Mouse (Mus musculus) bone marrow, adult 2 months (tissue): ENCODE measurements around the gene Lrrc15. TPM values are rescaled to one million over a fixed set of nuclear protein-coding genes. Genes with fewer than 3 reads are reported as not detected.

Experiments used
- H3K27ac ChIP-seq: fragments of 200-500 bp; 2 replicates; pipeline ENCODE4 v1.5.1; 2012; ENCODE audit warnings: low read depth, mild to moderate bottlenecking, control low read depth, inconsistent platforms, low read length; ENCODE audit not compliant: control insufficient read depth, poor library complexity, insufficient read depth
- H3K4me1 ChIP-seq: fragments of 200-500 bp; 2 replicates; pipeline ENCODE4 v1.6.1; 2011; ENCODE audit warnings: low read length; ENCODE audit not compliant: control insufficient read depth, insufficient read depth
- H3K4me3 ChIP-seq: fragments of 200-500 bp; replicated peaks from 2 replicates; pipeline ENCODE3; 2011; ENCODE audit warnings: mild to moderate bottlenecking, low read depth, low read length, control low read depth; ENCODE audit not compliant: control insufficient read depth
- CTCF ChIP-seq: fragments of 200-500 bp; IDR thresholded peaks from 2 replicates; pipeline ENCODE4 v1.5.1; 2011; ENCODE audit warnings: low read length, control low read depth; ENCODE audit not compliant: control insufficient read depth, insufficient read depth
- POLR2A ChIP-seq: fragments of 200-500 bp; IDR thresholded peaks from 2 replicates; pipeline ENCODE4 v1.6.1; 2011; ENCODE audit warnings: low read depth, mild to moderate bottlenecking, control low read depth, low read length, borderline replicate concordance; ENCODE audit not compliant: control insufficient read depth
- WGBS: fragments of 180-500 bp; shearing (Covaris S2); methylation state at CpG from one replicate; pipeline ENCODE4 v1.1.7; 2018; 5-methylcytosine and 5-hydroxymethylcytosine counted together
- polyA plus RNA-seq: library from polyadenylated mRNA; stranded (reverse); fragments of >200 nt; gene quantifications from 2 replicates; pipeline ENCODE4 v1.2.4, GENCODE M21; 2011; ENCODE audit warnings: low replicate concordance; ENCODE audit not compliant: missing spikeins, insufficient read depth, insufficient read length

The Lrrc15 gene
- polyA plus RNA-seq, 1 experiment: 0.47 TPM

DNA sequence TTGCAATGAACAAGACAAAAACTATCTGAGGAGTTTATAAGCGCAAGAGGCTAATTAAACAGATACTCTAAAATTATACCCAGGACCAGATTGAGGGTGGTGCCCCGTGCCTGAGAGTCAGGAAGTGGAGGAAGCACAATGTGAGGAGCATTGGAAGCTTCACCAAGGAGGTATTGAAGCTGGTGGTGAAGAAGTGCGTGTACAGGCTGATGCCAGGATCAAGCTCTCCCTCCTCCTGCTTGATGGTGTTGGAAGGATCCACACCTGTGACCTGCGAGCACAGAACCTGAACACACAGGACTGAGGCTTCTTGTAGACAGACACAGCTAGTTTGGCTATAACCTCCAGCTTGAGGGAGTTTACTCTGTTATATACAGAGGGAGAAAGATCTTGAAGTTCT is 23.0 kb upstream of the Lrrc15 start:
- H3K27ac ChIP-seq: no peak overlapping the region
- TF ChIP-seq POLR2A: no peak
- no peak for TF ChIP-seq CTCF
- WGBS: 75% methylated on average over 4 of the region's 4 CpGs
- peaks cover 5% of the 10 kb centered on the region for H3K4me1 ChIP-seq
- H3K4me3 ChIP-seq: no peak overlapping the region

DNA sequence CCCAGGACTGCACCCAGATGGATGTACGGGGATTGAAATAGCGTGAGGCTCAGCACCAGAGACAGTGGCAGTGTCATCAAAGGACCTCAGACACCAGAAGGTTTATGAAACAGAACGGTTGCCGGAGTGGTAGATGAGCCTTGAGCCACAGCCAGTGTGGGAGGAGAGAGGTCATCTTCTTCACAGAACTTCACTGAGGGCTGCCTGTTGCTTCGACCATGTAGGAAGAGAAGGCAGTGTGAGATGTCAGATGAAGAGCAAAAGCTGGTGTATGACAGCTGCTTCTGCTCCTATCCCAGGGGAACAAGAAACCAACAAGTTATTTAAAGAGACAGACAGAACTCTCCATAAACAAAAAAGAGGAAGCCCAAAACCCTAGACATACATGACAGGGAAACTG is 21.2 kb upstream of the Lrrc15 start:
- 59% methylated on average over 5 of the region's 5 CpGs for WGBS
- no peaks in the 10 kb centered on the region; the same call in 1 of the 2 replicates for H3K4me1 ChIP-seq
- TF ChIP-seq POLR2A: no peak
- no peak for TF ChIP-seq CTCF
- no peak overlapping the region for H3K27ac ChIP-seq
- H3K4me3 ChIP-seq: no peak overlapping the region

- 77% methylated on average over 2 of the region's 2 CpGs for WGBS
- Histone ChIP-seq H3K27ac (no peak overlapping the region), H3K4me1 (no peaks in the 10 kb centered on the region; the same call in 1 of the 2 replicates), H3K4me3 (no peak overlapping the region)
- TF ChIP-seq POLR2A (no peak), CTCF (no peak)
Observed at GRCm38 (mm10) chr16:30303411-30303810, 20.4 kb upstream of the Lrrc15 start.

- Histone ChIP-seq H3K27ac (no peak overlapping the region), H3K4me1 (no peaks in the 10 kb centered on the region), H3K4me3 (no peak overlapping the region)
- WGBS: 82% methylated on average over 6 of the region's 6 CpGs
- TF ChIP-seq CTCF: no peak
- TF ChIP-seq POLR2A: no peak
Observed at GRCm38 (mm10) chr16:30302686-30303085, 19.6 kb upstream of the Lrrc15 start.

- TF ChIP-seq POLR2A: no peak
- TF ChIP-seq CTCF: no peak
- no peak overlapping the region for H3K27ac ChIP-seq
- 51% methylated on average over 10 of the region's 10 CpGs for whole genome bisulfite sequencing
- H3K4me3 ChIP-seq: no peak overlapping the region
- no peaks in the 10 kb centered on the region for H3K4me1 ChIP-seq
Observed at GRCm38 (mm10) chr16:30299711-30300277, 16.7 kb upstream of the Lrrc15 start.

- H3K27ac ChIP-seq: no peak overlapping the region
- no peak overlapping the region for H3K4me3 ChIP-seq
- H3K4me1 ChIP-seq: no peaks in the 10 kb centered on the region
- no peak for TF ChIP-seq POLR2A
- no peak for TF ChIP-seq CTCF
- 84% methylated on average over 7 of the region's 7 CpGs for WGBS
Observed at GRCm38 (mm10) chr16:30297450-30297849, 14.4 kb upstream of the Lrrc15 start.

DNA sequence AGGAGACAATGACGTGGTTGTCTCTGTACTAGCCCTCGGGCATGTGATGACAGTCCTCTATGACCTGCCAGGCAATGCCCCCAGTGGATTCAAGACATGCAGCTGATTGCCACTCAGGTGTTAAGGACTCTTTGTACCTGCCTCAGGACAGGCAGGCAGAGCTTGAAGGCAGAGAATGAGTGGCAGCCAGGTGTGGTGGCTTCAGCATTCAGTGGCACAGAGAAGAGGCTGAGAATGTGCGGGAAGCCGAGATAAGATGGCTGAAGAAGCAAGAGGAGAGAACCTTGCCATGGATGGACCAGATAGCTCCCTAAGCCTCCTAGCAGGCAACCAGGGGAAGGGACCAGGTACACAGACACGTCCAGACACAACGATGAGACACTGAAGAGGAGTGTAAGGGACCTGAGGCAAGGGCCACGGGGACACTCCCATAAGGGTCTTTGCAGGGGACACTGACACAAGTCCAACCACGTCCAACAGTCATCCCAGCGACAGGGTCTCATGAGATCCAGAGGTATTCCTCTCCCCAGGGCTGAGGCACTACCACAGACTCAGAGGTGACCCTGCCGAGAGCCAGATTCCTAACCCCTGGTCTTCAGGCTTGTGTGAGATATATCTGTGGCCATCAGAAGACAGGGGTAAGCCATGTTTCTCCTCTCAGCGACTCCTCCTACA is 13.7 kb upstream of the Lrrc15 start:
- TF ChIP-seq CTCF (no peak), POLR2A (no peak)
- Histone ChIP-seq H3K4me3 (no peak overlapping the region), H3K27ac (no peak overlapping the region), H3K4me1 (no peaks in the 10 kb centered on the region)
- 85% methylated on average over 11 of the region's 11 CpGs for WGBS

GRCm38 (mm10) chr16:30295106-30295505 is 12.1 kb upstream of the Lrrc15 start:
- Histone ChIP-seq H3K27ac (no peak overlapping the region), H3K4me1 (no peaks in the 10 kb centered on the region), H3K4me3 (no peak overlapping the region)
- WGBS: 66% methylated on average over 7 of the region's 7 CpGs
- TF ChIP-seq POLR2A: no peak
- no peak for TF ChIP-seq CTCF
